ENCODE assay signal across 9 mouse cellular contexts in the genomic region with DNA sequence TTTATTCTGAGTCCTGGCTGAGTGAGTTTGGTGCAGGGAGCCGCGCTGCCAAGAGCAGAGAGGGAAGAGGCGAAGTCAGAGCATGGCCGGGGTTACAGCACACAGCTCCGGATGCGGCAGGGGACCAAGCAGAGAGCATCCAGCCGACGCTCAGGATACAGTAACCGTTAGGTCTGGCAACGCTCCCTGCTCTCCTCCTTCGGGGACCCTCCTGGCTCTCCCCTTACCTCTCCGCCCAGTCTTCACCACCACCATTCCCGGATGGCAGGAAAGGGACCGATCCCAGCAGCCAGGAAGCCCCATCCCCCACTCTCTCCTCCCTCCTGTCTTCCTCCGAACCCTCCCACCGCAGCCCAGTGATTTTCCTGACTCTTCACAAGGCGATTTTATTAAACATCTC. TPM values are rescaled to one million over a fixed set of nuclear protein-coding genes. Genes with fewer than 3 reads are reported as not detected.
A peak's percentile ranks its signal among the peaks of the same experiment; 100 is the strongest.
DNase-seq lines count a peak whose midpoint lies in the region; ATAC-seq lines count a peak whose summit lies in the region.
"Had no signal": no experiment of that assay in that cellular context is flagged by ENCODE, and none has a peak within 500 bp of the region (broad histone marks: within the 10 kb centered on the region; RNA-seq: fewer than 3 reads in every experiment).

No protein-coding gene starts in this region.

- peaks cover 3% of the 10 kb centered on the region; the same call in 1 of the 2 replicates for H3K4me1 ChIP-seq in lung, embryonic 16.5 days (replicated peaks; ENCODE audit: control insufficient read depth, insufficient read depth, low read length)
- peaks cover 17% of the 10 kb centered on the region for H3K4me1 ChIP-seq in heart, embryonic 12.5 days (replicated peaks)

- peak overlapping the region; percentile 45 for H3K4me3 ChIP-seq in lung, embryonic 16.5 days (ENCODE audit: low read length)
- H3K4me3 ChIP-seq in heart, embryonic 12.5 days, result peak overlapping the region; percentile 48

- no peaks in the 10 kb centered on the region for H3K9me3 ChIP-seq in lung, embryonic 16.5 days (ENCODE audit: control insufficient read depth, low read length)
- H3K9me3 ChIP-seq in heart, embryonic 12.5 days (replicated peaks), result no peaks in the 10 kb centered on the region

- no peak for DNase-seq in lung, postnatal 36 days
- DNase-seq in cerebellum, postnatal 25 days, result peak; percentile 84 to 87
- peak; percentile 66 for DNase-seq in left cerebral cortex, postnatal 4 days
- peak; percentile 62 for DNase-seq in retina, embryonic 14.5 days (ENCODE audit: low spot score)
- DNase-seq in testis, postnatal 10 days (ENCODE audit: low spot score), result no peak
- no peak for DNase-seq in thymus, postnatal 14 days

- peak overlapping the region; percentile 70 for H3K4me2 ChIP-seq in lung, embryonic 16.5 days (ENCODE audit: low read depth, low read length)
- H3K4me2 ChIP-seq in heart, embryonic 12.5 days, result peak overlapping the region; percentile 89

- H3K36me3 ChIP-seq in lung, embryonic 16.5 days (ENCODE audit: control insufficient read depth, insufficient read depth, low read length), result no peaks in the 10 kb centered on the region
- H3K36me3 ChIP-seq in heart, embryonic 12.5 days, result no peaks in the 10 kb centered on the region

- H3K27ac ChIP-seq in lung, embryonic 16.5 days (ENCODE audit: low read length), result no peak overlapping the region
- H3K27ac ChIP-seq in heart, embryonic 12.5 days (ENCODE audit: poor library complexity, severe bottlenecking), result no peak overlapping the region
- H3K27ac ChIP-seq: liver, embryonic 14.5 days had no signal

- H3K9ac ChIP-seq in lung, embryonic 16.5 days (ENCODE audit: low read length), result peak overlapping the region; percentile 61
- peak overlapping the region; percentile 73 for H3K9ac ChIP-seq in heart, embryonic 12.5 days
- H3K9ac ChIP-seq: liver, embryonic 14.5 days had no signal

- WGBS in lung, embryonic 16.5 days, result 1% methylated on average over 17 of the region's 17 CpGs
- WGBS in heart, embryonic 12.5 days, result under 1% methylated on average over 16 of the region's 17 CpGs

- H3K27me3 ChIP-seq in lung, embryonic 16.5 days (ENCODE audit: control insufficient read depth, insufficient read depth, low read depth, low read length), result peaks cover 4% of the 10 kb centered on the region
- H3K27me3 ChIP-seq in heart, embryonic 12.5 days (replicated peaks), result peaks cover 28% of the 10 kb centered on the region

- intact Hi-C loops in left cerebral cortex, postnatal 4 days (cut with DNase I), result no loop called here

- peak; percentile 76; the same call in 1 of the 2 replicates for ATAC-seq in lung, embryonic 16.5 days (ENCODE audit: low read depth)
- ATAC-seq in heart, embryonic 12.5 days (ENCODE audit: insufficient number of reproducible peaks, low FRiP score), result no peak

RNA-seq across cellular contexts. Expression of gene Cabp1, which starts 20.7 kb away (rescaled TPM):
- 1.3 and 1.6 TPM in 2 replicates for polyA plus RNA-seq in lung, embryonic 16.5 days (2015; fragmentation: Nextera tagmentation; extraction: Ambion mirVana)
- 0.34 and 0.54 TPM in 2 replicates for polyA plus RNA-seq in heart, embryonic 12.5 days (2016; fragmentation: Nextera tagmentation; extraction: Ambion mirVana)
- 10 to 100 TPM; 67.0 to 67.2 TPM for total RNA-seq in left cerebral cortex, postnatal 4 days (2021)

RNA-seq across cellular contexts. Expression of gene Pop5, which starts 20.8 kb away (rescaled TPM):
- 97.6 and 109 TPM in 2 replicates for polyA plus RNA-seq in lung, embryonic 16.5 days (2015; fragmentation: Nextera tagmentation; extraction: Ambion mirVana)
- polyA plus RNA-seq in heart, embryonic 12.5 days (2016; fragmentation: Nextera tagmentation; extraction: Ambion mirVana), result 63.2 and 68.6 TPM in 2 replicates
- total RNA-seq in left cerebral cortex, postnatal 4 days (2021), result 10 to 100 TPM; 27.4 to 31.8 TPM

RNA-seq across cellular contexts. Expression of gene Mlec, which starts 56.9 kb away (rescaled TPM):
- polyA plus RNA-seq in lung, embryonic 16.5 days (2015; fragmentation: Nextera tagmentation; extraction: Ambion mirVana), result 58.9 and 62.1 TPM in 2 replicates
- 103 and 105 TPM in 2 replicates for polyA plus RNA-seq in heart, embryonic 12.5 days (2016; fragmentation: Nextera tagmentation; extraction: Ambion mirVana)
- 10 to 100 TPM; 59.5 to 79.4 TPM for total RNA-seq in left cerebral cortex, postnatal 4 days (2021)

RNA-seq across cellular contexts. Expression of gene Rnf10, which starts 57.8 kb away (rescaled TPM):
- polyA plus RNA-seq in lung, embryonic 16.5 days (2015; fragmentation: Nextera tagmentation; extraction: Ambion mirVana), result 115 and 116 TPM in 2 replicates
- polyA plus RNA-seq in heart, embryonic 12.5 days (2016; fragmentation: Nextera tagmentation; extraction: Ambion mirVana), result 152 and 175 TPM in 2 replicates
- total RNA-seq in left cerebral cortex, postnatal 4 days (2021), result 100 to 1,000 TPM; 262 to 280 TPM

Comparison
In these comparisons a context has a peak if more than half of its experiments do, and no peak if none do; other contexts are left out.
1. DNase-seq: peak in cerebellum, postnatal 25 days (2 of 2), left cerebral cortex, postnatal 4 days (single experiment) and retina, embryonic 14.5 days (single experiment); none in lung, postnatal 36 days (single experiment), testis, postnatal 10 days (single experiment) and thymus, postnatal 14 days (single experiment).